Mouse (Mus musculus): ENCODE results near the gene Cfap36. TPM values are rescaled to one million over a fixed set of nuclear protein-coding genes. Genes with fewer than 3 reads are reported as not detected.

Gene Cfap36
- polyA plus RNA-seq, 1 experiment = 105 TPM

GRCm38 (mm10) chr11:29181751-29182150, 65.5 kb downstream of the Cfap36 start:
- no peak for DNase-seq (ENCODE audit: extremely low spot score in 1 of 2, low spot score in 1 of 2)

GRCm38 (mm10) chr11:29180657-29181056, 66.6 kb downstream of the Cfap36 start:
- peak in 1 of 2 experiments; percentile 51 for DNase-seq (ENCODE audit: extremely low spot score in 1 of 2, low spot score in 1 of 2)

- DNase-seq (ENCODE audit: extremely low spot score in 1 of 2, low spot score in 1 of 2) = no peak
These were observed 67.9 kb downstream of the Cfap36 start for GRCm38 (mm10) chr11:29179319-29179718.

- DNase-seq (ENCODE audit: extremely low spot score in 1 of 2, low spot score in 1 of 2) = no peak
These were observed 73.3 kb downstream of the Cfap36 start for GRCm38 (mm10) chr11:29173706-29174436.

GRCm38 (mm10) chr11:29173125-29173631, 74.0 kb downstream of the Cfap36 start:
- peak; percentile 22 to 55 for DNase-seq (ENCODE audit: extremely low spot score in 1 of 2, low spot score in 1 of 2)

GRCm38 (mm10) chr11:29172563-29173124, 74.6 kb downstream of the Cfap36 start, which contains the start of gene Ppp4r3b:
Ppp4r3b (plus strand) TSS chr11:29172890.
- peak; percentile 98 to 99 for DNase-seq (ENCODE audit: extremely low spot score in 1 of 2, low spot score in 1 of 2)

- DNase-seq (ENCODE audit: extremely low spot score in 1 of 2, low spot score in 1 of 2) = peak; percentile 44 to 75
These were observed 75.2 kb downstream of the Cfap36 start for GRCm38 (mm10) chr11:29171959-29172391.

Other genes starting within 250 kb of the Cfap36 start
- 19.8 and 23.0 TPM in 2 replicates for gene Pnpt1, start 116.7 kb downstream of the Cfap36 start, polyA plus RNA-seq (2012; rRNA removed)
- gene Ppp4r3b, start 74.5 kb downstream of the Cfap36 start, polyA plus RNA-seq (2012; rRNA removed) = 17.9 and 19.7 TPM in 2 replicates
- gene Ccdc88a, start 126.2 kb upstream of the Cfap36 start, polyA plus RNA-seq (2012; rRNA removed) = 23.1 and 26.3 TPM in 2 replicates